Mouse (Mus musculus) urinary bladder, postnatal 10 days (tissue): Measurements from ENCODE around the gene Rpp21.
A peak's percentile ranks its signal among the peaks of the same experiment; 100 is the strongest.

Experiments used
- DNase-seq: peaks from one replicate; pipeline ENCODE4 v3.0.0; 2022; ENCODE audit warnings: low spot score

Rpp21 gene

GRCm38 (mm10) chr17:36257969-36258368, at the start of gene Rpp21:
Gene Rpp21, minus strand, starts transcription at chr17:36258069.
- DNase-seq = no peak

GRCm38 (mm10) chr17:36286390-36286789, 28.5 kb upstream of the Rpp21 start, which contains the start of gene H2-M10.2:
Gene H2-M10.2, minus strand, starts transcription at chr17:36286490.
- DNase-seq = no peak

- DNase-seq = no peak
These were observed 23.8 kb upstream of the Rpp21 start for GRCm38 (mm10) chr17:36281521-36282245.

- DNase-seq = no peak
These were observed 16.9 kb upstream of the Rpp21 start for GRCm38 (mm10) chr17:36274776-36275175.

GRCm38 (mm10) chr17:36273796-36274195, 15.9 kb upstream of the Rpp21 start:
- no peak for DNase-seq

- no peak for DNase-seq
These were observed 14.9 kb upstream of the Rpp21 start for GRCm38 (mm10) chr17:36272643-36273366.

DNA sequence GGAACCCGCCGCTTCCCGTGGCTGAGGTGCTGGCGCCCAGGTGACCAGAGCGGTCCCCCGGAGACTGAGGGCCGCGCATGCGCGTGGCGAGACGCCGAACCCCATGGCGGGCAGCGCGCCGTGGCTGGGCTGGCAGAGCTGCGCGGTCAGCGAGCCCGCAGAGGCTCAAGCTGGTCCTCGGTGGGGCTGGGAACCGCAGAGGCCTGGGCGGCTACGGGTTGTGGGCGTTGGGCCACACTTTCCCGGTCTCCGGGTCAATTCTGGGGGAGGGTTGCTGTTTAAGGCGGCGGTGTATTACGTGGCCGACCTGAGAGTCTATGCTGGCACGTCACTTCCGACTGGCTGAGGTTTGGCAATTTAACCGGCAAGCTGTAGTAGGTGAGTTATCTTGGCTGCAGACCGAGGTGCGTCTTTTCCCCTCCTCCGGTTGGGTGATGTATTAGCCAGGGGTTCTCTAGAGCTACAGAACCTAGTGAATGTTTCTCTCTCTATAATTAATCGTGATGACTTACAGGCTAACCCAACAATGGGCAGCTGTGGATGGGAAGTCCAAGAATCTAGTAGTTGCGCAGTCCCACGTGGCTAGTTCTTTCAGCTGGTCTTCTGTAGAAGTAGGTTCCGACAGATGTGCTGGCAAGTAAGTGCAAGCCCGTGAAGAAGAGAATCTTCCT, 13.9 kb upstream of the Rpp21 start, which contains the start of gene Trim39:
Gene Trim39 (minus strand): TSS at position 662 of the 671 bp plus-strand sequence.
- peak; percentile 36 for DNase-seq

DNA sequence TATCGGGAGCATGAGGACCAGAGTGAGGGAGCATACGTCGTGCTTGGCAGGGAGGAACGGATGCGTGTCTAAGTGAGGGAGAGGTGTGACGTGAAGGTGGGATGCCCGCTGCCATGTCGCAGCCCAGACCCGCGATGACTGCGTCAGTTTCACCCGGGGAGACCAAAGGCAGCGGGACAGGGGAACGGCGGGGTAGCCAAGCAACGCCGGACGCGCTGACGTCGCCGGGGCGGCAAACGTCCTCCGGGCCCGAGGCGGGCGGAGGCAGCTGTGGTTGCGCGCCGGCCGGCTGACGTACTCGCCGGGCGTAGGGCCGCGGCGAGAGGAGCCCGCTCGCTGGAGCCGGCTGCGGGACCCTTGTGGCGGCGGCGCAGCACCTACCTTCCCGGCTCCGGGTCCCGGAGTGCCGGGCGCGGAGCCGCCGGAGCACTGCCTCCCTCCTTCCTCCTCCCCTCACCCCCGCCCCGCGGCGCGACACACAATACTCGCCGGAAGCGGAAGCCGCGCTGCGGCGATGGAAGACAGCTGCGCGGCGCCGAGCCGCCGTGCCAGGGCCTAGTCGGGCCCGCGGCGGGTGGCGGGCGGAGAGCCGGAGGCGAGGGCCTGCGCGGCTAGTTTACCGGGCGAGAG, 13.2 kb upstream of the Rpp21 start:
- DNase-seq = peak; percentile 53

DNA sequence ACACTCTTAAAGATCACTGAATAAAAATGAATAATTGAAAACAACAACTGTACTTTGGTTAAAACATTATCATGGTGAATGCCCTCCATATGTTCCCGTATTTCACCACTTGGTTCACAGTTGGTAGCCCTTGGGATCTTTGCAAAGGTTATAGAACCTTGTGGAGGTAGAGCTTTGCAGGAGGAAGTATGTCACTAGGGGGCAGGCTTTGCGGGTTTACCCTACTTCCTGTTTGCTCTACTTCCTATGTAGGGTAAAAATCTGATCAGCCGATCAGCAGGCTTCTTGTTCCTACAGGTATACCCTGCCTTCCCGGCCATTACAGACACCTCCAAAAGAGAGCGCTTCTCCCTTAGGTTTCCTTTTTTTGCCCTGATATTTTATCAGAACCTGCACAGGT, 8.0 kb upstream of the Rpp21 start:
- DNase-seq = no peak

DNA sequence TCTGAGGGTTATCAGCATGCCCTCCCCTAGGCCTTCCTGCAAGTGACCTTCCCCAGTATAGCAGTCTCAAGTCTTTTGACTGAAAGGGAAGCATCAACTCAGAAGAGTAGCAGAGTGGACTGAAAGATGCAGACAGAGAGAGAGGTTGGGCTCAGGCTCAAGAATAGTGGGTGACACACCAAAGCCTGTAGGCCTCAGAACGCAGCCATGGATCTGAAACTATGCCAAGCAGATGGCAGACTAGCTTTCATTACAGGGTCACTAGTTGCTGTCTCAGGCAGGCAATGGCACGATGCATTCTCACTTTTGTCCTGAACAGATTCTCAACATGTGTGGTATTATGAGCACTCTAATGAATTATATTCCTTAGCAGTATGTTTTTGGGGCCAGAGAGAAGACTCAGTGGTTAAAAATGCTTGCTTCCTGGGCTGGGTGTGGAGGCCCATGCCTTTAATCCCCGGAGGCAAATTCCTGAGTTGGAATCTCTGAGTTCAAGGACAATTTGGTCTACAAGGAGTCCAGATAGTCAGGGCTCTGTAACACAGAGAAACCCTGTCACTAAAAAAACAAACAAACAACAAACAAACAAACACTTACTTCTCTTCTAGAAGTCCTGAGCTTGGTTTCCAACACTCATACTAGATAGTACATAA, 6.5 kb upstream of the Rpp21 start:
- DNase-seq = no peak

GRCm38 (mm10) chr17:36261511-36262166, 3.8 kb upstream of the Rpp21 start:
- no peak for DNase-seq

GRCm38 (mm10) chr17:36257241-36257947, 475 bp downstream of the Rpp21 start:
- peak; percentile 34 for DNase-seq

DNA sequence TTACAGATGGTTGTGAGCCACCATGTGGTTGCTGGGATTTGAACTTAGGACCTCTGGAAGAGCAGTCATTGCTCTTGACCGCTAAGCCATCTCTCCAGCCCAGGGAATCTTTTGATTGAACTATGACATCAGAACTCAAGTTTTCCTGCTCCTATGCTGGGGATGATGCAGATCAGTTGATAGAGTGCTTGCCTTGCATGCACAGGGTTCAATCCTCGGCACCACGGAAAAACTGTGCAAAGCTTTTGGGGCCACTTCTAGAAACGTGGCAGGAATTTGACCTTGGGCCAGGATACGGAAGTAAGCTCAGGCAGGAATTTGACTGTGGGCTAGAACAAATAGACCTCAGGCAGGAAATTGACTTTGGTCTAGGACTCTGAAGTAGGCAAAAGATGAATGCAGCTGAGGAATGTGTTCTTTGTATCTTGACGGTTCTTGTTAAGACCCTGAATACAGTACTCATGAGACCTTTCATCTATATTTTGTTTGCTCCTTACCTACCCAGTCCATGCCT, 4.7 kb downstream of the Rpp21 start:
- DNase-seq = no peak

DNA sequence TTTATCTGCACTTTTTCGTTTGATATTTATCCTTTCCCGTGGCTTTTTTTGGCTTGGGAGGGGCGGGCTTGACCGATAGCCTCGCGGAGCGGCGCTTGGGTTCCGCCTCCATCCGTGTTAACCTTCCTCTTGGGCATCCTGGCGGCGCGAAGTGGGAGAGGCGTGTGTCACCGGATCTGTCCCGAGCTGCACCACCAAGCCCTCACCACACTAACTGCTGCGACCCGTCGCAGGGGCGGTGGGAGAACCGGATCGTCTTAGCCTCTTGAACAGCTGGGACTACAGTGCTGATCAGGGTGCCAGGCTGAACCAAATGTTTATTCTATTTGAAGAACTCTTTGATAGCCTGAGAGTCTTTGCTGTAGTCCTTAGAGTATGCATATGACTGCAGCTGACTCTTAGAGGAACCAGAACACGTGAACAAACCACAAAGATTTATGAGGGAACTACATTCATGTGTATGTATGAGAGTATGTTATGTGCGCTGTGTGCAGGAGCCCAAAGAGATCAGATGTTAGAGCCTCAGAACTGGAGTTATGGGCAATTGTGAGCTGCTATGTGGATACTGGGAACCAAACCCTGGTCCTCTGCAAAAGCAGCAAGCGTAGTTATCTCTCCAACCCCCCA, 5.5 kb downstream of the Rpp21 start:
- no peak for DNase-seq

- no peak for DNase-seq
These were observed 9.0 kb downstream of the Rpp21 start for GRCm38 (mm10) chr17:36248886-36249285.

DNA sequence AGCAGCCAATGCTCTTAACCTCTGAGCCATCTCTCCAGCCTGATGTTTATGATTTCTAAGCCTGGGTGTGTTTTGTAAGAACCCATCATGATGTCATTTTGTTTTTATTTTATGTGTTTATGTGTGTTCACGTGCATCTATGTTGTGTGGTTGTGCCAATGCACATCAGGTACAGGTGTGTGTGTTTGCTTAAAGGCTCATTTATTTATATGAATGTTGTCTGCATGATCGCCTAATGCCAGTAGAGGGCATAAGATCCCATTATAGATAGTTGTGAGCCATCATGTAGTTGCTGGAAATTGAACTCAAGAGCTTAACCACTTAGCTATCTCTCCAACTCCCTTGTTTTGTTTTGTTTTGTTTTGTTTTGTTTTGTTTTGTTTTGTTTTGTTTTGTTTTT, 12.1 kb downstream of the Rpp21 start:
- DNase-seq = no peak

DNA sequence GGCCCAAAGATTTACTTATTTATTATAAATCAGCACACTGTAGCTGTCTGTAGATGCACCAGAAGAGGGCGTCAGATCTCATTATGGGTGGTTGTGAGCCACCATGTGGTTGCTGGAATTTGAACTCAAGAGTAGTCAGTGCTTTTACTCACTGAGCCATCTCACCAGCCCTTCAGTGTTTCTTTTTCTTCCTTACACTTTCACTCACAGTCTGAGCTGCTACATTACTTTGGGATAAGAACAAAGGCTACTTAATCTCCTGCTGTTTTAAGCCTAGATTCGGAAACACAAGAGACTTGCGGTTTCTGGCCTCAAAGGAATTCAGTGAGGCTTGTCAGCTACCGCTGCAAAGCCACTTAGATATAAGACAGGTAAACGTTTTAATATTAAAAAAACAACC, 13.8 kb downstream of the Rpp21 start:
- DNase-seq = no peak

DNA sequence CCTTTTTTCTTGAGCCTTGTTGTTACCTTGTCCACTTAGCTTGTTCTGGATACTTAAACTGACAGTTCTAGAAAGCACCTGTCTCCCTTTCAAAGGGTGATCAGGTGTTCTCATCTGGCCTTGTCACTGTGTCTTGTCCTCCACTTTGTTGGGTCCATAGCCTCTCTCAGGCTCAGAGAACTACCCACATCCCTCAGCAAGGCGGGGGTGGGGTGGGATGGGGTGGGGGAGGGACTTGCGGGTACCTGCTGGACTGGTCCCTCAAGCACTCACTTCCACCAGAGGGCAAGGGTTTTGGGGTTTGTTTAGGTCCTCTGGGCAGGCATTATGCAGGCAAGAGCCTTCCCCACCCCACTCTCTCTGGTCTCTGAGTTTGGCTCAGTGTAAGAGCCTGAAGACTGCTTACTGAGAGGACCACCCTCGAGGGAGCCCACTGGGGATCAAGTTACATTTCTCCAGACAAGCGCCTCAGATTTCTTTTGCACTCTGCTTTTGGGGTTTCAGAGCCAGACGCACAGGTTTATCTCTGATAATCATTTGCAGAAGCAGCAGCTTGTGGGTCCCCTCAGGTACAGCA, 17.1 kb downstream of the Rpp21 start:
- no peak for DNase-seq

GRCm38 (mm10) chr17:36237321-36237921, 20.4 kb downstream of the Rpp21 start:
- no peak for DNase-seq
